Mouse (Mus musculus) cerebellum, adult 2 months (tissue): ENCODE results near the gene Prdm11.

Source experiments
- CTCF ChIP-seq: fragments of 200-500 bp; IDR thresholded peaks from 2 replicates; pipeline ENCODE4 v1.5.1; 2011; ENCODE audit warnings: low read depth, mild to moderate bottlenecking, control low read depth, low read length, moderate library complexity, borderline replicate concordance; ENCODE audit not compliant: insufficient read depth
- POLR2A ChIP-seq: fragments of 200-500 bp; IDR thresholded peaks from 2 replicates; pipeline ENCODE4 v1.6.1; 2011; ENCODE audit warnings: low read length, control low read depth, borderline replicate concordance; ENCODE audit not compliant: insufficient read depth

- no peak for TF ChIP-seq CTCF
- TF ChIP-seq POLR2A, result no peak
Observed at GRCm38 (mm10) chr2:93048601-93049323, 2.8 kb upstream of the Prdm11 start.
